Mouse (Mus musculus): ENCODE measurements at regions not wholly inside any gene's neighbourhood (a gene's known extent, or its start where the extent isn't known, plus 50 kb on each side); places are given as distances from the start of the nearest gene placed in this dataset.

GRCm38 (mm10) chr13:85504001-85504400, 215.1 kb upstream of the Rasa1 start:
- H3ac ChIP-seq (ENCODE audit: control insufficient read depth, insufficient read length), result no peak overlapping the region
- no peaks in the 10 kb centered on the region for H3K27me3 ChIP-seq (ENCODE audit: control insufficient read depth, insufficient read depth, insufficient read length)
- no peak overlapping the region for H3K4me3 ChIP-seq
- no peak for TF ChIP-seq CEBPB (IDR thresholded peaks at IDR 0.05; ENCODE audit: insufficient read depth, poor library complexity, severe bottlenecking)
- TF ChIP-seq MYOG (IDR thresholded peaks at IDR 0.05; ENCODE audit: control insufficient read depth in 1 of 3, insufficient read depth in 1 of 3, insufficient read length in 2 of 3, low read depth in 2 of 3), result no peak
- no peak for TF ChIP-seq REST (IDR thresholded peaks at IDR 0.05; ENCODE audit: insufficient read depth, insufficient read length)
- TF ChIP-seq TCF12 (IDR thresholded peaks at IDR 0.05; ENCODE audit: insufficient read depth, poor library complexity, severe bottlenecking), result no peak
- TF ChIP-seq MYOD1 (IDR thresholded peaks at IDR 0.05; ENCODE audit: control insufficient read depth in 1 of 3, insufficient read length in 2 of 3, low read depth in 2 of 3), result no peak
- TF ChIP-seq SRF (IDR thresholded peaks at IDR 0.05; ENCODE audit: control insufficient read depth, insufficient read length, low read depth), result no peak
- TF ChIP-seq POLR2AphosphoS2 (IDR thresholded peaks at IDR 0.05; ENCODE audit: insufficient read length, low read depth), result no peak
- TF ChIP-seq MAX (IDR thresholded peaks at IDR 0.05; ENCODE audit: low read depth), result no peak
- TF ChIP-seq USF1 (IDR thresholded peaks at IDR 0.05; ENCODE audit: low read depth), result no peak
- TF ChIP-seq E2F4 (IDR thresholded peaks at IDR 0.05; ENCODE audit: insufficient read depth), result no peak
- no peak for TF ChIP-seq TCF3 (IDR thresholded peaks at IDR 0.05; ENCODE audit: insufficient read length, low read depth)
- no peak for TF ChIP-seq POLR2A (IDR thresholded peaks at IDR 0.05; ENCODE audit: insufficient read length, low read depth)
- H3K4me2 ChIP-seq (ENCODE audit: low read depth), result no peak overlapping the region
- no peaks in the 10 kb centered on the region for H3K79me2 ChIP-seq (ENCODE audit: control insufficient read depth, insufficient read depth)
- no peaks in the 10 kb centered on the region for H3K36me3 ChIP-seq (ENCODE audit: control insufficient read depth, insufficient read depth)

- H3K27me3 ChIP-seq (ENCODE audit: control insufficient read depth, insufficient read depth, insufficient read length), result no peaks in the 10 kb centered on the region
- no peaks in the 10 kb centered on the region for H3K79me2 ChIP-seq (ENCODE audit: control insufficient read depth, insufficient read depth)
- H3K4me2 ChIP-seq (ENCODE audit: low read depth), result no peak overlapping the region
- H3K36me3 ChIP-seq (ENCODE audit: control insufficient read depth, insufficient read depth), result no peaks in the 10 kb centered on the region
- H3K4me3 ChIP-seq, result no peak overlapping the region
- no peak overlapping the region for H3ac ChIP-seq (ENCODE audit: control insufficient read depth, insufficient read length)
- TF ChIP-seq TCF12 (IDR thresholded peaks at IDR 0.05; ENCODE audit: insufficient read depth, poor library complexity, severe bottlenecking), result no peak
- no peak for TF ChIP-seq MYOG (IDR thresholded peaks at IDR 0.05; ENCODE audit: control insufficient read depth in 1 of 3, insufficient read depth in 1 of 3, insufficient read length in 2 of 3, low read depth in 2 of 3)
- TF ChIP-seq POLR2A (IDR thresholded peaks at IDR 0.05; ENCODE audit: insufficient read length, low read depth), result no peak
- TF ChIP-seq TCF3 (IDR thresholded peaks at IDR 0.05; ENCODE audit: insufficient read length, low read depth), result no peak
Measured at GRCm38 (mm10) chr13:85498696-85499095, 209.8 kb upstream of the Rasa1 start.

GRCm38 (mm10) chr13:85484790-85485189, 195.9 kb upstream of the Rasa1 start:
- Histone ChIP-seq H3K79me2 (ENCODE audit: control insufficient read depth, insufficient read depth) (no peaks in the 10 kb centered on the region), H3ac (ENCODE audit: control insufficient read depth, insufficient read length) (no peak overlapping the region), H3K4me2 (ENCODE audit: low read depth) (no peak overlapping the region), H3K27me3 (ENCODE audit: control insufficient read depth, insufficient read depth, insufficient read length) (no peaks in the 10 kb centered on the region), H3K4me3 (no peak overlapping the region), H3K36me3 (ENCODE audit: control insufficient read depth, insufficient read depth) (no peaks in the 10 kb centered on the region)
- no peak for TF ChIP-seq POLR2AphosphoS2 (IDR thresholded peaks at IDR 0.05; ENCODE audit: insufficient read length, low read depth)
- TF ChIP-seq MYOD1 (IDR thresholded peaks at IDR 0.05; ENCODE audit: control insufficient read depth in 1 of 3, insufficient read length in 2 of 3, low read depth in 2 of 3), result no peak
- TF ChIP-seq MAX (IDR thresholded peaks at IDR 0.05; ENCODE audit: low read depth), result no peak
- no peak for TF ChIP-seq TCF12 (IDR thresholded peaks at IDR 0.05; ENCODE audit: insufficient read depth, poor library complexity, severe bottlenecking)
- TF ChIP-seq POLR2A (IDR thresholded peaks at IDR 0.05; ENCODE audit: insufficient read length, low read depth), result no peak
- TF ChIP-seq CEBPB (IDR thresholded peaks at IDR 0.05; ENCODE audit: insufficient read depth, poor library complexity, severe bottlenecking), result no peak
- TF ChIP-seq E2F4 (IDR thresholded peaks at IDR 0.05; ENCODE audit: insufficient read depth), result no peak
- no peak for TF ChIP-seq TCF3 (IDR thresholded peaks at IDR 0.05; ENCODE audit: insufficient read length, low read depth)
- no peak for TF ChIP-seq USF1 (IDR thresholded peaks at IDR 0.05; ENCODE audit: low read depth)
- TF ChIP-seq REST (IDR thresholded peaks at IDR 0.05; ENCODE audit: insufficient read depth, insufficient read length), result no peak
- TF ChIP-seq SRF (IDR thresholded peaks at IDR 0.05; ENCODE audit: control insufficient read depth, insufficient read length, low read depth), result no peak
- no peak for TF ChIP-seq MYOG (IDR thresholded peaks at IDR 0.05; ENCODE audit: control insufficient read depth in 1 of 3, insufficient read depth in 1 of 3, insufficient read length in 2 of 3, low read depth in 2 of 3)

GRCm38 (mm10) chr13:85483348-85483747, 194.4 kb upstream of the Rasa1 start:
- Histone ChIP-seq H3K79me2 (ENCODE audit: control insufficient read depth, insufficient read depth) (no peaks in the 10 kb centered on the region), H3K27me3 (ENCODE audit: control insufficient read depth, insufficient read depth, insufficient read length) (no peaks in the 10 kb centered on the region)
- TF ChIP-seq POLR2AphosphoS2 (IDR thresholded peaks at IDR 0.05; ENCODE audit: insufficient read length, low read depth), result no peak
- TF ChIP-seq E2F4 (IDR thresholded peaks at IDR 0.05; ENCODE audit: insufficient read depth), result no peak
- TF ChIP-seq USF1 (IDR thresholded peaks at IDR 0.05; ENCODE audit: low read depth), result no peak
- TF ChIP-seq SRF (IDR thresholded peaks at IDR 0.05; ENCODE audit: control insufficient read depth, insufficient read length, low read depth), result no peak
- TF ChIP-seq POLR2A (IDR thresholded peaks at IDR 0.05; ENCODE audit: insufficient read length, low read depth), result no peak
- no peak for TF ChIP-seq MAX (IDR thresholded peaks at IDR 0.05; ENCODE audit: low read depth)
- no peak for TF ChIP-seq REST (IDR thresholded peaks at IDR 0.05; ENCODE audit: insufficient read depth, insufficient read length)
- no peak for TF ChIP-seq TCF12 (IDR thresholded peaks at IDR 0.05; ENCODE audit: insufficient read depth, poor library complexity, severe bottlenecking)
- no peak for TF ChIP-seq MYOD1 (IDR thresholded peaks at IDR 0.05; ENCODE audit: control insufficient read depth in 1 of 3, insufficient read length in 2 of 3, low read depth in 2 of 3)
- TF ChIP-seq CEBPB (IDR thresholded peaks at IDR 0.05; ENCODE audit: insufficient read depth, poor library complexity, severe bottlenecking), result no peak

GRCm38 (mm10) chr13:85479405-85479804, 190.5 kb upstream of the Rasa1 start:
- TF ChIP-seq MYOD1 (IDR thresholded peaks at IDR 0.05; ENCODE audit: control insufficient read depth in 1 of 3, insufficient read length in 2 of 3, low read depth in 2 of 3), result no peak
- TF ChIP-seq CEBPB (IDR thresholded peaks at IDR 0.05; ENCODE audit: insufficient read depth, poor library complexity, severe bottlenecking), result no peak
- TF ChIP-seq REST (IDR thresholded peaks at IDR 0.05; ENCODE audit: insufficient read depth, insufficient read length), result no peak
- TF ChIP-seq POLR2A (IDR thresholded peaks at IDR 0.05; ENCODE audit: insufficient read length, low read depth), result no peak
- no peak for TF ChIP-seq TCF12 (IDR thresholded peaks at IDR 0.05; ENCODE audit: insufficient read depth, poor library complexity, severe bottlenecking)
- TF ChIP-seq MYOG (IDR thresholded peaks at IDR 0.05; ENCODE audit: control insufficient read depth in 1 of 3, insufficient read depth in 1 of 3, insufficient read length in 2 of 3, low read depth in 2 of 3), result no peak
- TF ChIP-seq SRF (IDR thresholded peaks at IDR 0.05; ENCODE audit: control insufficient read depth, insufficient read length, low read depth), result no peak
- no peak for TF ChIP-seq E2F4 (IDR thresholded peaks at IDR 0.05; ENCODE audit: insufficient read depth)
- no peak for TF ChIP-seq TCF3 (IDR thresholded peaks at IDR 0.05; ENCODE audit: insufficient read length, low read depth)
- no peak for TF ChIP-seq MAX (IDR thresholded peaks at IDR 0.05; ENCODE audit: low read depth)
- no peak for TF ChIP-seq USF1 (IDR thresholded peaks at IDR 0.05; ENCODE audit: low read depth)
- TF ChIP-seq POLR2AphosphoS2 (IDR thresholded peaks at IDR 0.05; ENCODE audit: insufficient read length, low read depth), result no peak
- Histone ChIP-seq H3K4me2 (ENCODE audit: low read depth) (no peak overlapping the region), H3K36me3 (ENCODE audit: control insufficient read depth, insufficient read depth) (no peaks in the 10 kb centered on the region), H3K4me3 (no peak overlapping the region), H3K27me3 (ENCODE audit: control insufficient read depth, insufficient read depth, insufficient read length) (no peaks in the 10 kb centered on the region), H3ac (ENCODE audit: control insufficient read depth, insufficient read length) (no peak overlapping the region), H3K79me2 (ENCODE audit: control insufficient read depth, insufficient read depth) (no peaks in the 10 kb centered on the region)

More at GRCm38 (mm10) chr13:85483348-85483747, 194.4 kb upstream of the Rasa1 start:
- no peaks in the 10 kb centered on the region for H3K36me3 ChIP-seq (ENCODE audit: control insufficient read depth, insufficient read depth)
- no peak overlapping the region for H3ac ChIP-seq (ENCODE audit: control insufficient read depth, insufficient read length)
- H3K4me2 ChIP-seq (ENCODE audit: low read depth), result no peak overlapping the region
- no peak overlapping the region for H3K4me3 ChIP-seq
